Mouse (Mus musculus): ENCODE data around the gene B4galt1. TPM values are rescaled to one million over a fixed set of nuclear protein-coding genes. Genes with fewer than 3 reads are reported as not detected.

The B4galt1 gene
- total RNA-seq, 4 experiments from 2014 or later: 58.8 to 94.7 (median 64.4) TPM

- DNase-seq: no peak
Measured at GRCm38 (mm10) chr4:40840448-40840847, 13.4 kb downstream of the B4galt1 start.

GRCm38 (mm10) chr4:40839251-40839650, 14.6 kb downstream of the B4galt1 start:
- DNase-seq: no peak

DNA sequence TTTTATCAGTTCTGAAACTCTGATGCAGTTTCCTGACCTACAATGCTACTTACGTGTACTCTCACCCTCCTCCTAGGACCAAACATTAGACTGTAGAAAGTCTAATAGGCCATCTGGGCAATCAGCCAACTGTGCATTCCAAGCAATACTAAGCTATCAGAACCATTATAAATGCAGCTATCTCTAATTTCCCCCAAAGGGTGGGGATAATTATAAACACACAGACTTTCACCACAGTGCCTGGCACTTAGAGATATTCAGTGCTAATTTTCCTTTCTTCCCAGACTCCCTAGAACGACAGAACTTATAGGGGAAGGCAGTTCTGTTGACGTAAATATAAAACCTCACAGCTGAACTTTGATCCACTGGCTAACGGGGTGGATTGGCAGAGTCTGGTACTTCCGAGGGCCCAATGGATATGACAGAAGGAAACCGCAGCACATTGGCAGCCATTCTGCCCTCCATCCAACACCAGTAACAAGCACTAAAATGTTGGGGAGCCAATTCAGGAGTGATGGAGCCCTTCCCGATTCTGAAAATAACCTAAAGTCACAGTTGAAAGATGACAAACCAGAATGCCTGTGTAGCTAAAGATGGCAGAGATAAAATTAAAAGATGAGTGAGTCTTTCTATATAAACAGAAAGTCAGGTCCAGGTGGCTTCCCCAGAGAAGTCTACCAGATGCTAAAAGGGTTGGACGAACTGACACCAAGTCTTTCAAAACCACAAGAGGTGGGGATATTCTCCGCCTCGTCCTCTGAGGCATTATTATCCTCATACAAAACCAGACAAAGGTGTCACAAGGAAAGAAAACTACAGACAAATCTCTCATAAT, 16.1 kb downstream of the B4galt1 start:
- DNase-seq: no peak

DNA sequence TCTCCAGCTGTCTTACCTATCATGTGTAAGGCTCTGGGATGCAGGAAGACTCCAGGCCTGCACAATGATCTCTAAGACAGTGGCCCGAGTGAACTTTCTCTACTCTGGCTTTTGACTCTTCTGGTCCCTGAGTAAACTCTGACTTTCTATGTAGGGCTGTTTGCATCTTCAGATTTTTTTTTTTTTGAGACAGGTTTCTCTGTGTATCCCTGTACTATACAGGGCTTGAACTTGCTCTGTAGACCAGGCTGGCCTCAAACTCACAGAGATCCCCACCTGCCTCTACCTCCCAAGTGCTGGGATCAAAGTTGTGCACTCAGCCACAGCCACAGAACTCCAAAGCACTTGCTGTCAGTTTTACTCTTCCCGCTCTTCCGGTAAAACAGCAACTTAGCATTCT, 16.8 kb downstream of the B4galt1 start:
- DNase-seq: no peak

DNA sequence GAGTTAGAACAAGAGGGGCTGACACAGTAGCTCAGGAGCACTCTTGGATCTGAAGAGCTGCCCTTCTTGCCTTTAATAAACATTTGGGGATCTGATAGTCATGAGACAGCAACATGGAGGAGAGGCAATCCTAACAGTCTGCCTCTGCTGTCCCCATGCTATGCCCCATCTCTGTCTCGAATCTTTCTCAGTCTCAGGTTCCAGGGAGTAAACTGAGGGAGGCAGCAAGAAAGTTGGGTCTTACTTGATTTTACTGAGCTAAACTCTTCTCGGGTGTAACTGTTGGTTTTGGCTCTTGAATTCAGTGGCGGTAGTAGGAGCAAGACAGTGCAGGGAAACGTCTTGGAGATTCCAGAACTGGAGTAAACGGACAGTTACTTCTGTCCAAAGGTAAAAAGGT, 18.9 kb downstream of the B4galt1 start:
- DNase-seq: no peak

- DNase-seq: no peak
Measured at GRCm38 (mm10) chr4:40834232-40834786, 19.5 kb downstream of the B4galt1 start.

DNA sequence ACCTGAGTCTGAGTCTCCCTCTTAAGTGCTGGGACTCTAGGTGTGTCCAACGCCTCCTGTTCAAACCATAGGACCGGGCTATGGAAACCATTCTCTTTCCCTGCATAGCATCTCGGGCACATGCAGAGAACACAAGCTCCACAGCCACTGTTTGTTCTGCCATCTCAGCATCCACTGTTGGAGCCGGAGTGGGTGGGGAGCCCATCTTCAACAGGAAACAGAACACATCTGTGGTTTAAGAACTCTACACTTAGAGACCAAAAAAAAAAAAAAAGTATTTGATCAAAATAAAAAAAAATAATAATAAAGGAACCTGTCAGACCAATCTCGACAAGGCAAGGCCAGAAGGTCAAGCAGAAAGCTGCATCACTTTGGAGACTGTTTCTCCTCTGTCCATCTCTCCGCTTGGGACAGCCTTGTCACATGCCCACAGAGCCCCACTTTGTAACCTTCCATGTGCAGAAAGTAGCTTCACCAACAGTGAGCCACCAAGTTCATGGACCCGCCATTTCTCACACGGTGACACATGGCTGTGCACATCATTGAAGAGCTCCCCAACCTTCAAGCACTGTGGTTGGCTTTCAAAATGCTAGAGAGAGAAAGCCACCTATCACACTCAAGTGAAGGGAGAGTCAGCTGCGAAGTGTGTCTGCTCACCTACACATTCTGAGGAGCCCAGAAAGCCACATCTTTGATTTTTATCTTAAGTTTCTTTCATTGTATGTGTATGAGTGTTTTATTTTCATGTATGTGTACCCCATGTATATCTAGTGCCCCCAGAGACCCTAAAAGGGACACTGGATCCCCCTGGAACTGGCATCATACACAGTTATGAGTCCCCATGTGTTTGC, 20.2 kb downstream of the B4galt1 start:
- no peak for DNase-seq

GRCm38 (mm10) chr4:40830530-40830929, 23.3 kb downstream of the B4galt1 start:
- no peak for DNase-seq

GRCm38 (mm10) chr4:40829654-40830400, 24.0 kb downstream of the B4galt1 start:
- no peak for DNase-seq

DNA sequence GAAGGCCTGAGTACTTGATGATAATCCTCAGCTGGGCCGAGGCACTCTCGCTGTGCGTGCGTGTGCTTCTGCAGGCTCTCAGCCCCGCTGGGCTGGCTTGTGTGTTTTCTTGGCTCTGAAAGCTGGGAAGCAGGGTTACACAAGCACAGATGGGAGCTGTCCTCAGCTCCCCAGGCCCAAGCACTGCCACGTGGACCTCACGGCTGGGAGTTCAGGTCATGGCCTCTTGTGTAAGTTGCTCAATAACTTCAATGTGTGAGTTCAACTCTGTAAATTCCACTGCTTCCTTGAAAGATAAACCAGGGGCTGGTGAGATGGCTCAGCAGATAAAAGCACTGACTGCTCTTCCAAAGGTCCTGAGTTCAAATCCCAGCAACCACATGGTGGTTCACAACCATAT, 24.9 kb downstream of the B4galt1 start:
- peak; percentile 85 for DNase-seq

- DNase-seq: no peak
Measured at GRCm38 (mm10) chr4:40827926-40828325, 25.9 kb downstream of the B4galt1 start.

DNA sequence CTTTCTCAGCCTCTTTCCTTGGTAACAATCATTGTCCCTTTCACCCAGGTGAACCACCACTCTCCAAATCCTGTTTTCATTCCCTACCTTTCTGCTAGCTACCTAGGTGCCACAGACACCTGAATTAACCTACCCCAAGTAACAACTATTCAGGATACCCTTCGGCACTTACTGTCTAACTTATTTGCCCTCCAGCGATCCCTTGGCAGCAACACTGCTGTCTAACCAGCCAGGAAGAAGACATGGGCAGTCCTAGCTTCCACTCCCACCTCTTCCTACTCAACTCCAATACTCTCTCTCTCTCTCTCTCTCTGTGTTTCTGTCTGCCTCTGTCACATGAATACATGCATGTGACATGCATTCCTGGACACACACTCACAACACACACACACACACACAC, 27.0 kb downstream of the B4galt1 start:
- no peak for DNase-seq

DNA sequence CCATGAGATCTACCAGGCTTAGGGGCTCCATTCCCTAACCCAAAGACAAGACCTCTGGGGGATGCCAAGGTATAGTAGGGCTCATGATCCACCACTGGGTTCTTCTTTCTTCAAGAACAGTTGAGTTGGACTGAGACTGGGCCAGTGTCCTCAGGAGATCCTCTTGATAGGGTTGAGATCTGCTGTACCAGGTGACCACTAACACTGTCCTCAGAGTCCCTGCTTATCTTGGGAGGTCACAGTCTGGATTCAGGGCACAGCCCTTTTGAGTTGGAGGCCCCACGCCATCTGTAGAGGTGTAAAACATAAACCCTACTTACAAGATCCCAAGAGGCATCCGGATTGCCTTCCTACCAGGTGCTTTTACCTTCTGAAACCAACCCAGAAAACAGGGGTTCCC, 27.8 kb downstream of the B4galt1 start:
- DNase-seq: no peak

DNA sequence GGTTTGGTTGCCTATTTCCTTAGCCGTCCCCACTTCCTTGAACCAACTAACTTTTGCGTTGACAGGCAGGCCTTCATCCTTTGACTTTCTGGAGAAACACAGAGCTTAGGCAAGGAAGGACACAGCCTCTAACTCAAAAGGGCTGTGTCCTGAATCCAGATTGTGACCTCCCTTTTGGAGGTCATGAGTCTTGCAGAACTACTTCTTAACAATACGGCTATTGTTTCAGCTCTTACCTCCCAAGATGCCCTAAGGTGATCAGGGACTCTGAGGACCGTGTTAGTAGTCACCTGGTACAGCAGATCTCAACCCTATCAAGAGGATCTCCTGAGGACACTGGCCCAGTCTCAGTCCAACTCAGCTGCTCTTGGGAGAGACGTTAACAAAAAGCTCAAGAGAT, 28.7 kb downstream of the B4galt1 start:
- DNase-seq: no peak

- DNase-seq: no peak
Measured at GRCm38 (mm10) chr4:40824505-40824904, 29.3 kb downstream of the B4galt1 start.

GRCm38 (mm10) chr4:40823664-40824063, 30.1 kb downstream of the B4galt1 start:
- no peak for DNase-seq

DNA sequence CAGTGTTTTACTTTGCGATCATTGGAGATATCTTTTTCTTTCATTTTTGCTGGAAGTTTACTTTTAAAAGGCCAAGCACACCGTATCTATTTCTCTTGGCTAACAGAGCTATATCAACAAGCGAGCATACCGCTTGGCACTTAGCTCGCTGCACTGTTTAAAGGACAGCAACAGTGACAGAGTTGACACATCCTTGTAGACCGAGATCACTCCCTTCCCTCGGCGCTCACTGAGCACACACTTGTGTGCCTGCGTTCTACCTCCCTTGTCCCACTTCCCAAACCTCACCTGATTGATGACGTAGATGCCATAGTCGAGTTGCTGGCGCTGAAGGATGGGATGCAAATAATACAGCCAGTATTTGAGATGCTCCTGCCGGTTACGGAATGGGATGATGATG, 30.7 kb downstream of the B4galt1 start:
- DNase-seq: no peak

GRCm38 (mm10) chr4:40821303-40822023, 32.3 kb downstream of the B4galt1 start:
- no peak for DNase-seq

GRCm38 (mm10) chr4:40820903-40821302, 32.9 kb downstream of the B4galt1 start:
- no peak for DNase-seq

- no peak for DNase-seq
Measured at GRCm38 (mm10) chr4:40820024-40820423, 33.8 kb downstream of the B4galt1 start.

GRCm38 (mm10) chr4:40819151-40819550, 34.7 kb downstream of the B4galt1 start:
- DNase-seq: no peak

DNA sequence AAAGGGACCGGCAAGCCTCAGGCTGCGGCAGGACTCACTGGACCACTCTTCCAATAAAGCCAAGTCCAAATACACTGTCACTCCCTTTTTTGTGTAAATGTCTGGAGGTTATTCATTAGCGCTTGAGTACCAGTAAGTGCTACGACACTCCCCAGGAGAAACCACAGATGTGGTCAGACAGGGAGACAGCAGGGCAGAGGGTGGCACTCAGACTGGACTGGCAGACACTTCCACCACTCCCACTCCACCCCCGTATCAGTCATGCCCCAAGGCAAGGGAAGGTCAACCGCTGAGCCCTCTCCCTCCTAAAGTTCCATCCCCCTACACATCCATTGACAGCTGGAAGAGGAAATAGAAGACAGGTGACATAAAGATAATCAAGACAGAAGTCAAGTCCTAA, 35.4 kb downstream of the B4galt1 start:
- no peak for DNase-seq
